Mouse (Mus musculus) G1E (cell line): ENCODE data around the gene Olfr90. TPM values are rescaled to one million over a fixed set of nuclear protein-coding genes. Genes with fewer than 3 reads are reported as not detected.
"Not testable (repeated sequence)": the region's sequence is repeated elsewhere in the genome, so short reads cannot be mapped to it uniquely, and the experiment has no call there.

Source experiments
- ATAC-seq: 2 replicates; pipeline ENCODE4 v1.8.0; 2016; ENCODE audit warnings: mild to moderate bottlenecking; ENCODE audit not compliant: insufficient number of reproducible peaks, poor library complexity, low FRiP score, severe bottlenecking; ENCODE audit errors: extremely low read depth
- DNase-seq: peaks from one replicate; pipeline ENCODE4 v3.0.0; 2012; ENCODE audit warnings: low spot score
- H3K27me3 ChIP-seq: 2 replicates; pipeline ENCODE4 v1.6.1; 2012; ENCODE audit warnings: mild to moderate bottlenecking, low read length, inconsistent platforms; ENCODE audit not compliant: insufficient read depth
- H3K36me3 ChIP-seq: replicated peaks from 2 replicates; pipeline ENCODE3; 2012; ENCODE audit warnings: mild to moderate bottlenecking, inconsistent platforms
- H3K4me1 ChIP-seq: 2 replicates; pipeline ENCODE4 v1.6.1; 2012; ENCODE audit warnings: low read depth, low read length, inconsistent platforms, mixed read lengths; ENCODE audit not compliant: insufficient read depth
- H3K4me3 ChIP-seq: 2 replicates; pipeline ENCODE4 v1.5.1; 2012; ENCODE audit warnings: low read depth, mild to moderate bottlenecking, inconsistent platforms, low read length, moderate library complexity, mixed read lengths
- H3K9me3 ChIP-seq: replicated peaks from 2 replicates; pipeline ENCODE4 v1.6.1; 2012; ENCODE audit warnings: inconsistent platforms
- CTCF ChIP-seq: IDR thresholded peaks from 2 replicates; pipeline ENCODE4 v1.5.1; 2012; ENCODE audit warnings: low read depth, low read length, inconsistent platforms, mixed read lengths
- GATA1 ChIP-seq: IDR thresholded peaks from 2 replicates; pipeline ENCODE4 v1.6.1; 2012; ENCODE audit warnings: borderline replicate concordance, low read length, inconsistent platforms, mixed read lengths
- GATA2 ChIP-seq: IDR thresholded peaks from 2 replicates; pipeline ENCODE4 v1.6.1; 2012; ENCODE audit warnings: low read depth, low read length, inconsistent platforms, borderline replicate concordance
- POLR2AphosphoS5 ChIP-seq: IDR thresholded peaks from 2 replicates; pipeline ENCODE4 v1.6.1; 2012; ENCODE audit warnings: low read depth, low read length, inconsistent platforms; ENCODE audit not compliant: insufficient replicate concordance
- TAL1 ChIP-seq: conservative IDR thresholded peaks from 2 replicates; pipeline ENCODE4 v1.6.1; 2012; ENCODE audit warnings: low read depth, low read length, inconsistent platforms, mixed read lengths
- polyA plus RNA-seq: library from polyadenylated mRNA; stranded (reverse); fragments of >175 nt; gene quantifications from 2 replicates; pipeline ENCODE4 v1.2.3, GENCODE M21; 2012
- total RNA-seq, 2 experiments: library from RNA; stranded (forward) in 1 of 2; stranded (reverse) in 1 of 2; fragments of 200-1000 nt in 1 of 2; fragments of >200 nt in 1 of 2; fragmentation: Nextera tagmentation in 1 of 2; gene quantifications; 2 replicates each; pipeline ENCODE4 v1.2.3; 2014 to 2017

Olfr90 gene
- total RNA-seq (2014; fragmentation: Nextera tagmentation): not detected in 2 replicates
- 0.06 and 0.27 TPM in 2 replicates for total RNA-seq (2017)
- not detected in 2 replicates for polyA plus RNA-seq

GRCm38 (mm10) chr17:37088399-37088798, at the start of gene Olfr90:
Gene Olfr90, minus strand, starts transcription at chr17:37088499.
- H3K36me3 ChIP-seq: no peaks in the 10 kb centered on the region
- ATAC-seq (no peak), DNase-seq (no peak)
- H3K27me3 ChIP-seq: peaks cover 3% of the 10 kb centered on the region; the same call in 1 of the 2 replicates
- no peak for TF ChIP-seq GATA2
- no peak for TF ChIP-seq TAL1
- no peak for TF ChIP-seq GATA1
- no peak for TF ChIP-seq POLR2AphosphoS5
- TF ChIP-seq CTCF: no peak
- H3K4me3 ChIP-seq: no peak within 1 kb of the TSS
- no peaks in the 10 kb centered on the region for H3K9me3 ChIP-seq
- H3K4me1 ChIP-seq: no peaks in the 10 kb centered on the region

- H3K36me3 ChIP-seq, H3K9me3 ChIP-seq, H3K4me1 ChIP-seq, H3K4me3 ChIP-seq, H3K27me3 ChIP-seq, DNase-seq, ATAC-seq: not testable (repeated sequence)
Measured at GRCm38 (mm10) chr17:37131366-37131765, 43.1 kb upstream of the Olfr90 start.

- H3K9me3 ChIP-seq: no peaks in the 10 kb centered on the region
- TF ChIP-seq POLR2AphosphoS5 (no peak), CTCF (no peak)
- ATAC-seq (no peak), DNase-seq (no peak)
- no peaks in the 10 kb centered on the region for H3K4me1 ChIP-seq
- H3K36me3 ChIP-seq: no peaks in the 10 kb centered on the region
- no peak within 1 kb of the TSS for H3K4me3 ChIP-seq
- no peaks in the 10 kb centered on the region for H3K27me3 ChIP-seq
Measured at GRCm38 (mm10) chr17:37119988-37120387, 31.7 kb upstream of the Olfr90 start, which contains the start of gene Olfr92. Gene Olfr92, minus strand, starts transcription at chr17:37120088.

- TF ChIP-seq POLR2AphosphoS5 (no peak), CTCF (no peak), TAL1 (no peak)
- no peaks in the 10 kb centered on the region for H3K4me1 ChIP-seq
- no peaks in the 10 kb centered on the region for H3K36me3 ChIP-seq
- H3K9me3 ChIP-seq: no peaks in the 10 kb centered on the region
- ATAC-seq: no peak
- no peak within 1 kb of the TSS for H3K4me3 ChIP-seq
- DNase-seq: no peak
- H3K27me3 ChIP-seq: no peaks in the 10 kb centered on the region
Measured at GRCm38 (mm10) chr17:37098178-37098577, 9.9 kb upstream of the Olfr90 start, which contains the start of gene Olfr91. Gene Olfr91, minus strand, starts transcription at chr17:37098278.

- H3K27me3 ChIP-seq: no peaks in the 10 kb centered on the region
- no peak for TF ChIP-seq TAL1
- TF ChIP-seq POLR2AphosphoS5: no peak
- no peak for TF ChIP-seq CTCF
- no peak for DNase-seq
- no peaks in the 10 kb centered on the region for H3K9me3 ChIP-seq
- H3K4me1 ChIP-seq: no peaks in the 10 kb centered on the region
- no peak for ATAC-seq
- no peak overlapping the region for H3K4me3 ChIP-seq
- H3K36me3 ChIP-seq: no peaks in the 10 kb centered on the region
Measured at GRCm38 (mm10) chr17:37093289-37093688, 5.0 kb upstream of the Olfr90 start.

- no peaks in the 10 kb centered on the region for H3K27me3 ChIP-seq
- no peak for TF ChIP-seq GATA1
- TF ChIP-seq TAL1: no peak
- TF ChIP-seq GATA2: no peak
- TF ChIP-seq POLR2AphosphoS5: no peak
- TF ChIP-seq CTCF: no peak
- DNase-seq (no peak), ATAC-seq (no peak)
- no peaks in the 10 kb centered on the region for H3K4me1 ChIP-seq
- H3K4me3 ChIP-seq: no peak overlapping the region
- no peaks in the 10 kb centered on the region for H3K9me3 ChIP-seq
- no peaks in the 10 kb centered on the region for H3K36me3 ChIP-seq
Measured at GRCm38 (mm10) chr17:37092198-37092597, 3.9 kb upstream of the Olfr90 start.

GRCm38 (mm10) chr17:37085545-37085944, 2.8 kb downstream of the Olfr90 start:
- DNase-seq (no peak), ATAC-seq (no peak)
- Histone ChIP-seq H3K4me3 (no peak overlapping the region), H3K4me1 (no peaks in the 10 kb centered on the region), H3K36me3 (no peaks in the 10 kb centered on the region), H3K27me3 (peaks cover 3% of the 10 kb centered on the region; the same call in 1 of the 2 replicates), H3K9me3 (no peaks in the 10 kb centered on the region)
- TF ChIP-seq POLR2AphosphoS5 (no peak), GATA2 (no peak), GATA1 (no peak), CTCF (no peak)
